8 mouse cellular contexts compared by ENCODE assay signal in genomic region chr17:35060737-35061297, GRCm38 (mm10). TPM values are rescaled to one million over a fixed set of nuclear protein-coding genes. Genes with fewer than 3 reads are reported as not detected.
DNase-seq lines count a peak whose midpoint lies in the region; ATAC-seq lines count a peak whose summit lies in the region.

No protein-coding gene starts in this region.

- DNase-seq in cerebellum, adult 9-10 months, result peak; percentile 50
- DNase-seq in cerebellum, postnatal 36 days, result no peak
- no peak for DNase-seq in embryonic facial prominence, embryonic 11.5 days (ENCODE audit: low spot score)
- no peak for DNase-seq in layer of hippocampus, postnatal 36 days
- no peak for DNase-seq in thymus, postnatal 25 days
- DNase-seq in spleen, adult 12 weeks (ENCODE audit: low spot score), result no peak

- no peak for ATAC-seq in embryonic facial prominence, embryonic 11.5 days (replicated peaks; ENCODE audit: insufficient number of reproducible peaks, low FRiP score, low TSS enrichment, low read depth)
- no peak for ATAC-seq in hindbrain, embryonic 16.5 days
- ATAC-seq in lung, embryonic 15.5 days (ENCODE audit: borderline replicate concordance, extremely low read depth, low FRiP score, low TSS enrichment), result no peak

- H3K4me2 ChIP-seq in embryonic facial prominence, embryonic 11.5 days (ENCODE audit: low read depth, low read length), result peak overlapping the region; percentile 84
- H3K4me2 ChIP-seq in hindbrain, embryonic 16.5 days (ENCODE audit: low read length), result peak overlapping the region; percentile 94
- H3K4me2 ChIP-seq in lung, embryonic 15.5 days, result peak overlapping the region; percentile 81

- peaks cover 16% of the 10 kb centered on the region for H3K4me1 ChIP-seq in embryonic facial prominence, embryonic 11.5 days (ENCODE audit: control insufficient read depth, insufficient read depth, low read length)
- H3K4me1 ChIP-seq in hindbrain, embryonic 16.5 days (ENCODE audit: control insufficient read depth, insufficient read depth, low read depth, low read length), result peaks cover 24% of the 10 kb centered on the region
- H3K4me1 ChIP-seq in lung, embryonic 15.5 days, result peaks cover 37% of the 10 kb centered on the region

- no peaks in the 10 kb centered on the region for H3K9me3 ChIP-seq in embryonic facial prominence, embryonic 11.5 days (replicated peaks; ENCODE audit: control insufficient read depth, low read length)
- H3K9me3 ChIP-seq in hindbrain, embryonic 16.5 days (ENCODE audit: control insufficient read depth, low read length), result no peaks in the 10 kb centered on the region
- no peaks in the 10 kb centered on the region for H3K9me3 ChIP-seq in lung, embryonic 15.5 days

- 53% methylated on average over 22 of the region's 22 CpGs for WGBS in embryonic facial prominence, embryonic 11.5 days
- WGBS in hindbrain, embryonic 16.5 days, result 60% methylated on average over 22 of the region's 22 CpGs
- WGBS in lung, embryonic 15.5 days, result 57% methylated on average over 22 of the region's 22 CpGs

- peaks cover 9% of the 10 kb centered on the region for H3K36me3 ChIP-seq in embryonic facial prominence, embryonic 11.5 days (replicated peaks; ENCODE audit: control insufficient read depth, insufficient read depth, low read depth, low read length)
- peaks cover 14% of the 10 kb centered on the region for H3K36me3 ChIP-seq in hindbrain, embryonic 16.5 days (ENCODE audit: control insufficient read depth, insufficient read depth, low read length)
- peaks cover 44% of the 10 kb centered on the region for H3K36me3 ChIP-seq in lung, embryonic 15.5 days

- H3K27ac ChIP-seq in embryonic facial prominence, embryonic 11.5 days (replicated peaks; ENCODE audit: low read depth, low read length), result no peak overlapping the region
- H3K27ac ChIP-seq in hindbrain, embryonic 16.5 days (ENCODE audit: low read depth, low read length), result no peak overlapping the region
- H3K27ac ChIP-seq in lung, embryonic 15.5 days, result no peak overlapping the region

- peak overlapping the region; percentile 64 for H3K4me3 ChIP-seq in embryonic facial prominence, embryonic 11.5 days (ENCODE audit: low read depth, low read length)
- H3K4me3 ChIP-seq in hindbrain, embryonic 16.5 days (ENCODE audit: low read length), result peak overlapping the region; percentile 82
- H3K4me3 ChIP-seq in lung, embryonic 15.5 days, result peak overlapping the region; percentile 77

- H3K9ac ChIP-seq in embryonic facial prominence, embryonic 11.5 days (replicated peaks; ENCODE audit: low read length), result peak overlapping the region; percentile 92; the same call in 1 of the 2 replicates
- peak overlapping the region; percentile 86 for H3K9ac ChIP-seq in hindbrain, embryonic 16.5 days (ENCODE audit: low read depth, low read length)
- H3K9ac ChIP-seq in lung, embryonic 15.5 days, result no peak overlapping the region; the same call in 1 of the 2 replicates

- H3K27me3 ChIP-seq in embryonic facial prominence, embryonic 11.5 days (ENCODE audit: control insufficient read depth, insufficient read depth, low read length), result peaks cover 6% of the 10 kb centered on the region
- peaks cover 14% of the 10 kb centered on the region for H3K27me3 ChIP-seq in hindbrain, embryonic 16.5 days (replicated peaks; ENCODE audit: control insufficient read depth, insufficient read depth, low read length)
- H3K27me3 ChIP-seq in lung, embryonic 15.5 days, result no peaks in the 10 kb centered on the region

RNA-seq across cellular contexts. Expression of gene Ddah2, which starts 2.0 kb away (rescaled TPM):
- polyA plus RNA-seq in embryonic facial prominence, embryonic 11.5 days (2014; fragmentation: Nextera tagmentation; extraction: Ambion mirVana), result 543 and 586 TPM in 2 replicates
- 338 and 363 TPM in 2 replicates for polyA plus RNA-seq in hindbrain, embryonic 16.5 days (2015; fragmentation: Nextera tagmentation; extraction: Ambion mirVana)
- 330 and 333 TPM in 2 replicates for polyA plus RNA-seq in lung, embryonic 15.5 days (2015; fragmentation: Nextera tagmentation; extraction: Ambion mirVana)
- 10 to 100 TPM; 16.0 to 18.0 TPM for total RNA-seq in layer of hippocampus, postnatal 36 days (2021)

RNA-seq across cellular contexts. Expression of gene Ly6g6c, which starts 4.4 kb away (rescaled TPM):
- polyA plus RNA-seq in embryonic facial prominence, embryonic 11.5 days (2014; fragmentation: Nextera tagmentation; extraction: Ambion mirVana), result 0.33 TPM in 1 of 2 replicates, not detected in the other
- not detected in 2 replicates for polyA plus RNA-seq in hindbrain, embryonic 16.5 days (2015; fragmentation: Nextera tagmentation; extraction: Ambion mirVana)
- polyA plus RNA-seq in lung, embryonic 15.5 days (2015; fragmentation: Nextera tagmentation; extraction: Ambion mirVana), result 0.36 and 0.39 TPM in 2 replicates
- not detected for total RNA-seq in layer of hippocampus, postnatal 36 days (2021)

RNA-seq across cellular contexts. Expression of gene Mpig6b, which starts 5.2 kb away (rescaled TPM):
- 0.74 and 1.2 TPM in 2 replicates for polyA plus RNA-seq in embryonic facial prominence, embryonic 11.5 days (2014; fragmentation: Nextera tagmentation; extraction: Ambion mirVana)
- polyA plus RNA-seq in hindbrain, embryonic 16.5 days (2015; fragmentation: Nextera tagmentation; extraction: Ambion mirVana), result 0.13 and 0.21 TPM in 2 replicates
- 0.67 and 0.93 TPM in 2 replicates for polyA plus RNA-seq in lung, embryonic 15.5 days (2015; fragmentation: Nextera tagmentation; extraction: Ambion mirVana)
- total RNA-seq in layer of hippocampus, postnatal 36 days (2021), result not detected

RNA-seq across cellular contexts. Expression of gene Clic1, which starts 11.1 kb away (rescaled TPM):
- polyA plus RNA-seq in embryonic facial prominence, embryonic 11.5 days (2014; fragmentation: Nextera tagmentation; extraction: Ambion mirVana), result 73.9 and 84.2 TPM in 2 replicates
- 85.2 and 88.5 TPM in 2 replicates for polyA plus RNA-seq in hindbrain, embryonic 16.5 days (2015; fragmentation: Nextera tagmentation; extraction: Ambion mirVana)
- 283 and 300 TPM in 2 replicates for polyA plus RNA-seq in lung, embryonic 15.5 days (2015; fragmentation: Nextera tagmentation; extraction: Ambion mirVana)
- 10 to 100 TPM in 1 of 2 experiments, 1 to 10 TPM in 1; 6.7 to 11.5 TPM for total RNA-seq in layer of hippocampus, postnatal 36 days (2021)

RNA-seq across cellular contexts. Expression of gene Msh5, which starts 14.3 kb away (rescaled TPM):
- polyA plus RNA-seq in embryonic facial prominence, embryonic 11.5 days (2014; fragmentation: Nextera tagmentation; extraction: Ambion mirVana), result 3.0 and 3.2 TPM in 2 replicates
- 1.8 and 2.5 TPM in 2 replicates for polyA plus RNA-seq in hindbrain, embryonic 16.5 days (2015; fragmentation: Nextera tagmentation; extraction: Ambion mirVana)
- polyA plus RNA-seq in lung, embryonic 15.5 days (2015; fragmentation: Nextera tagmentation; extraction: Ambion mirVana), result 4.4 TPM in 2 replicates
- total RNA-seq in layer of hippocampus, postnatal 36 days (2021), result under 1 TPM; 0.62 to 0.73 TPM
